30 mouse cellular contexts compared by ENCODE assay signal in genomic region chr5:48219624-48220155, GRCm38 (mm10).
DNase-seq lines count a peak whose midpoint lies in the region; ATAC-seq and TF ChIP-seq lines count a peak whose summit lies in the region.
"Had no signal": no experiment of that assay in that cellular context is flagged by ENCODE, and none has a peak within 500 bp of the region (broad histone marks: within the 10 kb centered on the region; RNA-seq: fewer than 3 reads in every experiment).

No protein-coding gene starts in this region.

- TF ChIP-seq POLR2A in brain, embryonic 14.5 days (IDR thresholded peaks at IDR 0.05; ENCODE audit: borderline replicate concordance, extremely low read depth, insufficient read depth, insufficient read length, poor library complexity, severe bottlenecking): no peak

- H3K27ac ChIP-seq in hindbrain, embryonic 13.5 days: peak overlapping the region; percentile 23; the same call in 1 of the 2 replicates
- H3K27ac ChIP-seq in hindbrain, embryonic 12.5 days: no peak overlapping the region
- no peak overlapping the region for H3K27ac ChIP-seq in midbrain, embryonic 11.5 days (ENCODE audit: low read depth, low read length)
- H3K27ac ChIP-seq in midbrain, embryonic 10.5 days (replicated peaks): no peak overlapping the region
- no peak overlapping the region for H3K27ac ChIP-seq in midbrain, embryonic 14.5 days (replicated peaks; ENCODE audit: low read depth, low read length)
- H3K27ac ChIP-seq: embryonic facial prominence, embryonic 10.5 days; embryonic facial prominence, embryonic 13.5 days; forebrain, embryonic 13.5 days; gastrocnemius, adult 2 months; hindbrain, embryonic 15.5 days; intestine, embryonic 15.5 days had no signal

- TF ChIP-seq CTCF in brain, embryonic 14.5 days (IDR thresholded peaks at IDR 0.05; ENCODE audit: borderline replicate concordance, extremely low read depth, insufficient read depth, insufficient read length): no peak

- H3K4me2 ChIP-seq in hindbrain, embryonic 13.5 days: no peak overlapping the region
- no peak overlapping the region for H3K4me2 ChIP-seq in hindbrain, embryonic 12.5 days (replicated peaks)
- no peak overlapping the region for H3K4me2 ChIP-seq in midbrain, embryonic 11.5 days
- H3K4me2 ChIP-seq in midbrain, embryonic 14.5 days (ENCODE audit: low read length): no peak overlapping the region
- H3K4me2 ChIP-seq: embryonic facial prominence, embryonic 13.5 days; forebrain, embryonic 13.5 days; heart, embryonic 11.5 days; hindbrain, embryonic 15.5 days; intestine, embryonic 15.5 days had no signal

- no peaks in the 10 kb centered on the region for H3K9me3 ChIP-seq in hindbrain, embryonic 13.5 days
- H3K9me3 ChIP-seq in hindbrain, embryonic 12.5 days (replicated peaks): no peaks in the 10 kb centered on the region
- no peaks in the 10 kb centered on the region for H3K9me3 ChIP-seq in midbrain, embryonic 11.5 days (ENCODE audit: control insufficient read depth, low read length)
- H3K9me3 ChIP-seq in midbrain, embryonic 10.5 days (replicated peaks): no peaks in the 10 kb centered on the region
- H3K9me3 ChIP-seq in midbrain, embryonic 14.5 days (ENCODE audit: control insufficient read depth, low read length): no peaks in the 10 kb centered on the region
- H3K9me3 ChIP-seq: embryonic facial prominence, embryonic 10.5 days; embryonic facial prominence, embryonic 13.5 days; forebrain, embryonic 13.5 days; G1E; hindbrain, embryonic 15.5 days; intestine, embryonic 15.5 days had no signal

- no peak overlapping the region for H3K4me3 ChIP-seq in hindbrain, embryonic 13.5 days
- no peak overlapping the region for H3K4me3 ChIP-seq in hindbrain, embryonic 12.5 days
- H3K4me3 ChIP-seq in midbrain, embryonic 11.5 days (ENCODE audit: low read depth, low read length): no peak overlapping the region
- no peak overlapping the region for H3K4me3 ChIP-seq in midbrain, embryonic 10.5 days
- H3K4me3 ChIP-seq in midbrain, embryonic 14.5 days (replicated peaks; ENCODE audit: low read depth, low read length): no peak overlapping the region
- H3K4me3 ChIP-seq: embryonic facial prominence, embryonic 10.5 days; embryonic facial prominence, embryonic 13.5 days; erythroblast, embryonic 14.5 days; forebrain, embryonic 13.5 days; gastrocnemius, adult 2 months; hindbrain, embryonic 15.5 days; intestine, embryonic 15.5 days had no signal

- no peak for ATAC-seq in hindbrain, embryonic 13.5 days (ENCODE audit: low FRiP score)
- ATAC-seq in hindbrain, embryonic 12.5 days (ENCODE audit: low FRiP score): no peak
- ATAC-seq in midbrain, embryonic 11.5 days (ENCODE audit: low FRiP score): peak; percentile 48; the same call in 1 of the 2 replicates
- no peak for ATAC-seq in midbrain, embryonic 14.5 days (ENCODE audit: low FRiP score, low TSS enrichment)
- ATAC-seq: forebrain, embryonic 13.5 days; forebrain, postnatal 0 days; intestine, embryonic 15.5 days; Patski had no signal

- WGBS in hindbrain, embryonic 13.5 days: 59% methylated on average over 10 of the region's 10 CpGs
- 70% methylated on average over 10 of the region's 10 CpGs for WGBS in hindbrain, embryonic 12.5 days
- 58% methylated on average over 10 of the region's 10 CpGs for WGBS in midbrain, embryonic 11.5 days
- WGBS in midbrain, embryonic 10.5 days: 67% methylated on average over 10 of the region's 10 CpGs
- WGBS in midbrain, embryonic 14.5 days: 24% methylated on average over 10 of the region's 10 CpGs

- peaks cover 8% of the 10 kb centered on the region; the same call in 1 of the 2 replicates for H3K4me1 ChIP-seq in hindbrain, embryonic 13.5 days (replicated peaks)
- no peaks in the 10 kb centered on the region for H3K4me1 ChIP-seq in hindbrain, embryonic 12.5 days
- H3K4me1 ChIP-seq in midbrain, embryonic 11.5 days (ENCODE audit: control insufficient read depth, insufficient read depth, low read length): no peaks in the 10 kb centered on the region
- H3K4me1 ChIP-seq in midbrain, embryonic 10.5 days: peaks cover 10% of the 10 kb centered on the region
- H3K4me1 ChIP-seq in midbrain, embryonic 14.5 days (ENCODE audit: control insufficient read depth, insufficient read depth, low read length): no peaks in the 10 kb centered on the region
- H3K4me1 ChIP-seq: embryonic facial prominence, embryonic 10.5 days; embryonic facial prominence, embryonic 13.5 days; forebrain, embryonic 13.5 days; intestine, embryonic 15.5 days had no signal

- no peak for DNase-seq in midbrain, embryonic 11.5 days (ENCODE audit: low spot score, missing footprints)
- DNase-seq in midbrain, embryonic 10.5 days (ENCODE audit: low spot score): no peak
- DNase-seq in brain, embryonic 14.5 days (ENCODE audit: low read depth): peak; percentile 62
- DNase-seq in midbrain, embryonic 14.5 days: peak; percentile 54
- DNase-seq in thymus, postnatal 4 days: no peak
- no peak for DNase-seq in heart, postnatal 4 days
- DNase-seq: adrenal gland, postnatal 10 days; adrenal gland, postnatal 36 days; B cell, adult 2 months; cerebellum, adult 11 months; cerebellum, adult 2 months; cerebellum, postnatal 10 days; cerebellum, postnatal 36 days; embryo, embryonic 11 days; forebrain, postnatal 0 days; gastrocnemius, adult 2 months; gastrocnemius, postnatal 14 days; heart, adult 11 months had no signal

- H3K36me3 ChIP-seq in hindbrain, embryonic 13.5 days: 0 out of 2 replicates have a peak, but pooled peaks cover 3% of the 10 kb centered on the region
- no peaks in the 10 kb centered on the region for H3K36me3 ChIP-seq in hindbrain, embryonic 12.5 days
- H3K36me3 ChIP-seq in midbrain, embryonic 11.5 days (ENCODE audit: control insufficient read depth, insufficient read depth, low read length): no peaks in the 10 kb centered on the region
- H3K36me3 ChIP-seq in midbrain, embryonic 10.5 days: peaks cover 18% of the 10 kb centered on the region
- H3K36me3 ChIP-seq in midbrain, embryonic 14.5 days (ENCODE audit: control insufficient read depth, insufficient read depth, low read length): no peaks in the 10 kb centered on the region
- H3K36me3 ChIP-seq: G1E; hindbrain, embryonic 15.5 days; intestine, embryonic 15.5 days had no signal

- H3K9ac ChIP-seq in hindbrain, embryonic 13.5 days: no peak overlapping the region
- H3K9ac ChIP-seq in hindbrain, embryonic 12.5 days: no peak overlapping the region
- no peak overlapping the region for H3K9ac ChIP-seq in midbrain, embryonic 11.5 days (ENCODE audit: low read length)
- no peak overlapping the region for H3K9ac ChIP-seq in midbrain, embryonic 14.5 days (replicated peaks; ENCODE audit: low read length)
- H3K9ac ChIP-seq: embryonic facial prominence, embryonic 13.5 days; forebrain, embryonic 13.5 days; forebrain, postnatal 0 days; hindbrain, embryonic 15.5 days; intestine, embryonic 15.5 days had no signal

- H3K27me3 ChIP-seq in hindbrain, embryonic 13.5 days: no peaks in the 10 kb centered on the region
- H3K27me3 ChIP-seq in hindbrain, embryonic 12.5 days: no peaks in the 10 kb centered on the region
- no peaks in the 10 kb centered on the region for H3K27me3 ChIP-seq in midbrain, embryonic 11.5 days (ENCODE audit: control insufficient read depth, insufficient read depth, low read length)
- H3K27me3 ChIP-seq in midbrain, embryonic 10.5 days (ENCODE audit: low read depth, poor library complexity, severe bottlenecking): no peaks in the 10 kb centered on the region
- H3K27me3 ChIP-seq in midbrain, embryonic 14.5 days (ENCODE audit: control insufficient read depth, insufficient read depth, low read length): no peaks in the 10 kb centered on the region
- H3K27me3 ChIP-seq: CH12.LX; embryonic facial prominence, embryonic 13.5 days; forebrain, embryonic 13.5 days; hindbrain, embryonic 15.5 days; intestine, embryonic 15.5 days had no signal

Comparison
In these comparisons a context has a peak if more than half of its experiments do, and no peak if none do; other contexts are left out.
1. DNase-seq: peak in brain, embryonic 14.5 days (single experiment) and midbrain, embryonic 14.5 days (single experiment); none in midbrain, embryonic 11.5 days (single experiment), midbrain, embryonic 10.5 days (single experiment), thymus, postnatal 4 days (single experiment) and heart, postnatal 4 days (single experiment).